Mouse (Mus musculus) myocyte (in vitro differentiated cells): ENCODE measurements around the gene Smg9. TPM values are rescaled to one million over a fixed set of nuclear protein-coding genes. Genes with fewer than 3 reads are reported as not detected.

Experiments
- H3K27me3 ChIP-seq: one replicate; pipeline ENCODE4 v1.6.1; 2011; ENCODE audit not compliant: control insufficient read depth, insufficient read depth, insufficient read length
- H3K36me3 ChIP-seq: one replicate; pipeline ENCODE4 v1.6.1; 2011; ENCODE audit not compliant: control insufficient read depth, insufficient read depth
- H3K4me2 ChIP-seq: one replicate; pipeline ENCODE4 v1.6.1; 2011; ENCODE audit warnings: low read depth, control low read depth
- H3K4me3 ChIP-seq: one replicate; pipeline ENCODE4 v1.5.1; 2011; ENCODE audit warnings: mild to moderate bottlenecking, control low read depth, moderate library complexity
- H3K79me2 ChIP-seq: one replicate; pipeline ENCODE4 v1.6.1; 2011; ENCODE audit not compliant: control insufficient read depth, insufficient read depth
- H3ac ChIP-seq: one replicate; pipeline ENCODE4 v1.6.1; 2011; ENCODE audit not compliant: control insufficient read depth, insufficient read length
- CEBPB ChIP-seq: IDR thresholded peaks from 2 replicates; pipeline ENCODE4 v1.6.1; 2011; ENCODE audit warnings: mild to moderate bottlenecking, moderate library complexity; ENCODE audit not compliant: poor library complexity, insufficient read depth, severe bottlenecking
- E2F4 ChIP-seq: IDR thresholded peaks from one replicate; pipeline ENCODE4 v1.6.1; 2011; ENCODE audit warnings: mild to moderate bottlenecking, control low read depth, moderate library complexity; ENCODE audit not compliant: insufficient read depth
- MAX ChIP-seq: IDR thresholded peaks from one replicate; pipeline ENCODE4 v1.6.1; 2011; ENCODE audit warnings: low read depth, mild to moderate bottlenecking, control low read depth
- MYOD1 ChIP-seq, 3 experiments: IDR thresholded peaks; one replicate each; pipeline ENCODE4 v1.6.1; 2011; ENCODE audit warnings: control low read depth in 2 of 3, low read depth in 2 of 3, mild to moderate bottlenecking in 2 of 3, moderate library complexity in 1 of 3; ENCODE audit not compliant: insufficient read length in 2 of 3, control insufficient read depth in 1 of 3
- MYOG ChIP-seq, 3 experiments: IDR thresholded peaks; one replicate each; pipeline ENCODE4 v1.6.1; 2011; ENCODE audit warnings: control low read depth in 2 of 3, low read depth in 2 of 3, mild to moderate bottlenecking in 2 of 3; ENCODE audit not compliant: insufficient read length in 2 of 3, control insufficient read depth in 1 of 3, insufficient read depth in 1 of 3
- POLR2A ChIP-seq: IDR thresholded peaks from one replicate; pipeline ENCODE4 v1.6.1; 2011; ENCODE audit warnings: low read depth, mild to moderate bottlenecking, control low read depth, moderate library complexity; ENCODE audit not compliant: insufficient read length
- POLR2AphosphoS2 ChIP-seq: IDR thresholded peaks from one replicate; pipeline ENCODE4 v1.6.1; 2011; ENCODE audit warnings: low read depth, control low read depth; ENCODE audit not compliant: insufficient read length
- REST ChIP-seq: IDR thresholded peaks from one replicate; pipeline ENCODE4 v1.6.1; 2011; ENCODE audit warnings: mild to moderate bottlenecking, control low read depth, moderate library complexity; ENCODE audit not compliant: insufficient read depth, insufficient read length
- SRF ChIP-seq: IDR thresholded peaks from one replicate; pipeline ENCODE4 v1.6.1; 2011; ENCODE audit warnings: low read depth; ENCODE audit not compliant: control insufficient read depth, insufficient read length
- TCF12 ChIP-seq: IDR thresholded peaks from one replicate; pipeline ENCODE4 v1.6.1; 2011; ENCODE audit warnings: mild to moderate bottlenecking, control low read depth; ENCODE audit not compliant: poor library complexity, insufficient read depth, severe bottlenecking
- TCF3 ChIP-seq: IDR thresholded peaks from one replicate; pipeline ENCODE4 v1.6.1; 2011; ENCODE audit warnings: low read depth, control low read depth; ENCODE audit not compliant: insufficient read length
- USF1 ChIP-seq: IDR thresholded peaks from one replicate; pipeline ENCODE4 v1.6.1; 2011; ENCODE audit warnings: low read depth, mild to moderate bottlenecking, control low read depth, moderate library complexity
- polyA plus RNA-seq: library from polyadenylated mRNA; unstranded; fragments of >200 nt; fragmentation: generic; extraction: Trizol; gene quantifications from one replicate; pipeline ENCODE4 v1.2.1, GENCODE M21; 2012; ENCODE audit warnings: missing spikeins

Gene Smg9
- polyA plus RNA-seq, 1 experiment = 17.4 TPM

GRCm38 (mm10) chr7:24429413-24430112, 30.1 kb downstream of the Smg9 start:
- Histone ChIP-seq H3K27me3 (no peaks in the 10 kb centered on the region), H3K4me2 (peak overlapping the region; percentile 51)

DNA sequence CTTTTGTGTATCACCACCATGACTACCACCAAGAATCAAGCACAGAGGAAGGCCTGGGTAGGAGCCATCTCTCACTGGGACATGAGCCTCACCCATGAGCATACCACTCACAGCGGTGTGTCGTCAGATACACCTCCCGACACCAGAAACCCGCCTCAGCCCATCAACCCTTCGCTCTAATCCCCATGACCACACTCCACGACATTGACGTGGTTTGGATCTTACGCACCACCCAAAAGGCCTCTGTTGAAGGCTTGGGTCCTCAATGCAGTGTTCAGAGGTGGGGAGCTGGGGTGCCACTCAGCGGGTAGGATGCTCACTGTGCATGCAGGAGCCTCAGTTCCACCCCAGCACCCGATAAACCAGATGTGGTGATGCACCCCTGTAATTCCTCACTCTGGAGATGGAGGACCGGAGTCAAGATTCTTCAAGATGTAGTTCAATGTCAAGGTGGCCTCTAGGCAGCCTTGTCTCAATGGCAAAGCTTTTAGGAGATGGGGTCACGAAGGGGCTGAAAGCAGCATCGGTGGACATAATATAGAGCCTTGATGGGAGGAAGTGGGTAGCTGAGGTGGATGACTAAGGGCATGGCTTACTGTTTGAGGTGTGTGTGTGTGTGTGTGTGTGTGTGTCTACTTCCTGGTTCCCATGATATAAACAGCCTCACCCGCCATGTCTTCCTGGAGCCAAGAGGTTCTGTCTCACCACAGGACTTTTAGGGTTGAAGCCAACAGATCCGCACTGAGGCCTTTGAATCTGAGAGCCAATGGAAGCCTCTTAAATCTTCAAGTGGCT, 31.3 kb downstream of the Smg9 start:
- TF ChIP-seq REST (no peak), CEBPB (no peak), E2F4 (no peak), POLR2A (no peak), USF1 (no peak), TCF12 (no peak), TCF3 (no peak), MYOG (IDR thresholded peaks at IDR 0.05; ENCODE audit: control insufficient read depth in 1 of 3, insufficient read depth in 1 of 3, insufficient read length in 2 of 3, low read depth in 2 of 3) (no peak), POLR2AphosphoS2 (no peak), MYOD1 (IDR thresholded peaks at IDR 0.05; ENCODE audit: control insufficient read depth in 1 of 3, insufficient read length in 2 of 3, low read depth in 2 of 3) (no peak)
- H3K4me3 ChIP-seq = no peak overlapping the region
- H3K79me2 ChIP-seq = no peaks in the 10 kb centered on the region
- H3ac ChIP-seq = no peak overlapping the region
- no peaks in the 10 kb centered on the region for H3K27me3 ChIP-seq
- no peaks in the 10 kb centered on the region for H3K36me3 ChIP-seq
- no peak overlapping the region for H3K4me2 ChIP-seq

More at GRCm38 (mm10) chr7:24429413-24430112, 30.1 kb downstream of the Smg9 start:
- Histone ChIP-seq H3ac (no peak overlapping the region), H3K36me3 (no peaks in the 10 kb centered on the region), H3K79me2 (no peaks in the 10 kb centered on the region), H3K4me3 (no peak overlapping the region)
- TF ChIP-seq POLR2A (peak; percentile 28), REST (no peak), E2F4 (no peak), TCF12 (peak; percentile 54), TCF3 (peak; percentile 22), MYOG (IDR thresholded peaks at IDR 0.05; ENCODE audit: control insufficient read depth in 1 of 3, insufficient read depth in 1 of 3, insufficient read length in 2 of 3, low read depth in 2 of 3) (peak in 1 of 3 experiments; percentile 81), MYOD1 (IDR thresholded peaks at IDR 0.05; ENCODE audit: control insufficient read depth in 1 of 3, insufficient read length in 2 of 3, low read depth in 2 of 3) (peak; percentile 89 to 97 (median 95)), SRF (no peak)

DNA sequence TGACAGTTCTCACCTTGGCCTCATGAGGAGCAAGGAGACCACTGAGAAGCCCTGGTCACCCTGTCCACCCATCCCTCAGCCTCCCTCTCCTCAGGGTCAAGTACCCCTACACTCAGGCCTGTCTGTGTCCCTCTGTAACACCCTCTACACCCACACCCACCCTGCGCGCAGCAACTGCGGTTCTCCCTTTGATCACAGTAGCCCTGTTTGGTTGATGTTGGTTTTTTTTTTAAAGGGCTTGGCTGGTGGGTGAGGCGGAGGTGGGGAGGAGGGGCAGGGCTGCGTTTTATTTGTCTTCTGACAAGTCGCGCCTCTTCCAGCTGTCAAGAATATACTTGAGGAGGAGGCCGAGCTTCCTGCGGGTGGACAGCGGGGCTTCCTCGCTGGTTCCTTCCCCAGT, 32.3 kb downstream of the Smg9 start:
- no peaks in the 10 kb centered on the region for H3K27me3 ChIP-seq
- H3K79me2 ChIP-seq = no peaks in the 10 kb centered on the region
- H3ac ChIP-seq = no peak overlapping the region
- H3K4me2 ChIP-seq = no peak overlapping the region
- no peaks in the 10 kb centered on the region for H3K36me3 ChIP-seq
- no peak overlapping the region for H3K4me3 ChIP-seq
- TF ChIP-seq REST (no peak), POLR2AphosphoS2 (no peak), CEBPB (no peak), E2F4 (no peak), TCF12 (no peak), MYOD1 (IDR thresholded peaks at IDR 0.05; ENCODE audit: control insufficient read depth in 1 of 3, insufficient read length in 2 of 3, low read depth in 2 of 3) (no peak), MAX (no peak), MYOG (IDR thresholded peaks at IDR 0.05; ENCODE audit: control insufficient read depth in 1 of 3, insufficient read depth in 1 of 3, insufficient read length in 2 of 3, low read depth in 2 of 3) (no peak), SRF (no peak), USF1 (no peak), TCF3 (no peak), POLR2A (no peak)

GRCm38 (mm10) chr7:24435305-24435704, 35.9 kb downstream of the Smg9 start:
- Histone ChIP-seq H3K36me3 (no peaks in the 10 kb centered on the region), H3K4me3 (no peak overlapping the region), H3K27me3 (no peaks in the 10 kb centered on the region), H3ac (no peak overlapping the region), H3K79me2 (no peaks in the 10 kb centered on the region), H3K4me2 (no peak overlapping the region)
- no peak for TF ChIP-seq SRF
- no peak for TF ChIP-seq POLR2A
- no peak for TF ChIP-seq POLR2AphosphoS2
- no peak for TF ChIP-seq MYOG (IDR thresholded peaks at IDR 0.05; ENCODE audit: control insufficient read depth in 1 of 3, insufficient read depth in 1 of 3, insufficient read length in 2 of 3, low read depth in 2 of 3)
- no peak for TF ChIP-seq TCF3
- no peak for TF ChIP-seq TCF12
- no peak for TF ChIP-seq MAX
- TF ChIP-seq MYOD1 (IDR thresholded peaks at IDR 0.05; ENCODE audit: control insufficient read depth in 1 of 3, insufficient read length in 2 of 3, low read depth in 2 of 3) = no peak
- no peak for TF ChIP-seq E2F4
- no peak for TF ChIP-seq REST
- TF ChIP-seq CEBPB = no peak
- TF ChIP-seq USF1 = no peak
